Mouse (Mus musculus) megakaryocyte, embryonic 14.5 days (primary cell): ENCODE measurements at regions not wholly inside any gene's neighbourhood (a gene's known extent, or its start where the extent isn't known, plus 50 kb on each side); places are given as distances from the start of the nearest gene placed in this dataset.

ENCODE experiments used
- FLI1 ChIP-seq: IDR thresholded peaks from 2 replicates; pipeline ENCODE4 v1.6.1; 2012; ENCODE audit warnings: low read length, inconsistent platforms, mixed read lengths
- GATA1 ChIP-seq: IDR thresholded peaks from 3 replicates; pipeline ENCODE4 v1.6.1; 2012; ENCODE audit warnings: mixed read lengths, low read length, inconsistent platforms, borderline replicate concordance

DNA sequence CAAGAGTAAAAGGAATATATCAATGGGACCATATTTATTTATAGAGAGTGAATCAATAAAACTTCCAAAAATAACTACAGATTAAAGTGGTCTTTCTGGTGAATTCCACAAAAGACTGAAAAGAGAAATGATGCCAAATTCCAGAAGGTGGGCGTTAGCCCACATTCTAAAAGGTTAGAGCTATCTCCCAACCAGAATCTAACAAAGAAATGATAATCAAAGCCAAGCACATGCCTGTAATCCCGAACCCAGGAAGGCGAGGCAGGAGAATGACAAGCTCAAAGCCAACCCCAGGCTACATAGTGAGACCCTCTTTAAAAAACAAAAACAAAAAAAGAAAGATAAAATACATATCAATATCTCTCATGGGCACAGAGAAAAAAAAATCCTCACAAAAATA is 502.6 kb downstream of the Zfp536 start:
- TF ChIP-seq FLI1 (no peak), GATA1 (no peak)
